Mouse (Mus musculus) cerebellum, adult 2 months (tissue): ENCODE results near the gene Nrtn.

ENCODE experiments used
- CTCF ChIP-seq: fragments of 200-500 bp; IDR thresholded peaks from 2 replicates; pipeline ENCODE4 v1.5.1; 2011; ENCODE audit warnings: low read depth, mild to moderate bottlenecking, control low read depth, low read length, moderate library complexity, borderline replicate concordance; ENCODE audit not compliant: insufficient read depth
- POLR2A ChIP-seq: fragments of 200-500 bp; IDR thresholded peaks from 2 replicates; pipeline ENCODE4 v1.6.1; 2011; ENCODE audit warnings: low read length, control low read depth, borderline replicate concordance; ENCODE audit not compliant: insufficient read depth

GRCm38 (mm10) chr17:56804952-56805351, 47.6 kb upstream of the Nrtn start:
- TF ChIP-seq CTCF = no peak
- no peak for TF ChIP-seq POLR2A
